Comparison of ENCODE assay signal across 13 mouse cellular contexts in the genomic region with DNA sequence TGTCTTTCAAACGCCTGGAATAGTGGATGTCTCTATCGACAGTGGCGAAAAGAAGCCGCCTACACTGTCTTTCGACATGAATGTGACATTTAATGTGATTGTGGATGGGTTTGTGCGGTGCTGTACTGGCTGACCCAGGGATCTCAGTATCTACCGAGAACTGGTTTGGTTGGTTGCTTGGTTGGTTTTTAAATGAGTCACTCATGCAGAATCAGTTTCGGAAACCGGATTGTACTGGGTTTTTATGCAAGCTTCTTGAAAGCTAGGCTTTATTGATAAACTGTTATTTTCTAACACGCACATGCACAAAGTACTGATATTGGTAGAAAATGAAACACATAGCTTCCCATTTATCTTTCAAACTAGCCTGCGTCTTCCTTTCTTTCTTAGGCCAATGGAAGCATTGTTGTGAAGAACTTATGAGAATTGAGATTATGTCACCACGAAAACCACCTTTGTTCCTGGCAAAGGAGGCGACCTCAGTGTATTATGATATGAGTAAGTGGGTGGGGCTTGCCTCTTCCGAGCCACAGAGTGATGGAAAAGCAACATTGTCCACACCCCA.
A peak's percentile ranks its signal among the peaks of the same experiment; 100 is the strongest.
DNase-seq lines count a peak whose midpoint lies in the region; ATAC-seq and TF ChIP-seq lines count a peak whose summit lies in the region.
"Had no signal": no experiment of that assay in that cellular context is flagged by ENCODE, and none has a peak within 500 bp of the region (broad histone marks: within the 10 kb centered on the region; RNA-seq: fewer than 3 reads in every experiment).

No protein-coding gene starts in this region.

- peak overlapping the region; percentile 31 for H3K4me2 ChIP-seq in midbrain, embryonic 14.5 days (ENCODE audit: low read length)
- H3K4me2 ChIP-seq in liver, postnatal 0 days (ENCODE audit: low read depth, low read length): no peak overlapping the region
- H3K4me2 ChIP-seq: liver, embryonic 15.5 days had no signal

- no peak for TF ChIP-seq CTCF in kidney, adult 2 months (conservative IDR thresholded peaks at IDR 0.05; ENCODE audit: insufficient read depth, insufficient read length, low read depth, low read length)
- TF ChIP-seq CTCF in liver, postnatal 0 days (IDR thresholded peaks at IDR 0.05; ENCODE audit: low read depth): no peak

- peak; percentile 33 for DNase-seq in kidney, adult 2 months
- DNase-seq in kidney, postnatal 14 days: no peak
- DNase-seq in NIH3T3 (ENCODE audit: low read depth): peak; percentile 20
- no peak for DNase-seq in hindbrain, embryonic 10.5 days (ENCODE audit: low spot score)
- DNase-seq in midbrain, embryonic 14.5 days: peak; percentile 57
- DNase-seq in thymus, postnatal 25 days: no peak
- DNase-seq in liver, postnatal 0 days: no peak
- DNase-seq in neural tube, embryonic 10.5 days (ENCODE audit: extremely low spot score, low spot score): no peak
- DNase-seq: adrenal gland, postnatal 14 days; embryo, embryonic 11 days; heart, postnatal 14 days; right cerebral cortex, adult 18-20 months had no signal

- WGBS in kidney, adult 2 months: 71% methylated on average over 14 of the region's 14 CpGs
- WGBS in hindbrain, embryonic 10.5 days: 71% methylated on average over 14 of the region's 14 CpGs
- 36% methylated on average over 14 of the region's 14 CpGs for WGBS in midbrain, embryonic 14.5 days
- 75% methylated on average over 14 of the region's 14 CpGs for WGBS in liver, postnatal 0 days (ENCODE audit: insufficient replicate concordance)

- no peak overlapping the region for H3K27ac ChIP-seq in kidney, adult 2 months (ENCODE audit: insufficient read depth, low read depth, low read length)
- peak overlapping the region; percentile 77 for H3K27ac ChIP-seq in hindbrain, embryonic 10.5 days
- peak overlapping the region; percentile 65 for H3K27ac ChIP-seq in midbrain, embryonic 14.5 days (replicated peaks; ENCODE audit: low read depth, low read length)
- no peak overlapping the region for H3K27ac ChIP-seq in liver, postnatal 0 days (ENCODE audit: low read depth)
- H3K27ac ChIP-seq: liver, embryonic 15.5 days had no signal

- TF ChIP-seq EP300 in liver, postnatal 0 days (IDR thresholded peaks at IDR 0.05; ENCODE audit: low read depth): no peak

- peaks cover 5% of the 10 kb centered on the region; the same call in 1 of the 2 replicates for H3K9me3 ChIP-seq in hindbrain, embryonic 10.5 days
- no peaks in the 10 kb centered on the region for H3K9me3 ChIP-seq in midbrain, embryonic 14.5 days (ENCODE audit: control insufficient read depth, low read length)
- no peaks in the 10 kb centered on the region for H3K9me3 ChIP-seq in liver, postnatal 0 days (ENCODE audit: low read length)
- H3K9me3 ChIP-seq: liver, embryonic 15.5 days had no signal

- H3K4me1 ChIP-seq in kidney, adult 2 months (ENCODE audit: control insufficient read depth, insufficient read depth, low read length): no peaks in the 10 kb centered on the region
- peaks cover 30% of the 10 kb centered on the region for H3K4me1 ChIP-seq in hindbrain, embryonic 10.5 days (replicated peaks)
- H3K4me1 ChIP-seq in midbrain, embryonic 14.5 days (ENCODE audit: control insufficient read depth, insufficient read depth, low read length): peaks cover 16% of the 10 kb centered on the region; the same call in 1 of the 2 replicates
- H3K4me1 ChIP-seq in liver, postnatal 0 days (ENCODE audit: insufficient read depth): no peaks in the 10 kb centered on the region
- H3K4me1 ChIP-seq: liver, embryonic 15.5 days had no signal

- H3K9ac ChIP-seq in midbrain, embryonic 14.5 days (replicated peaks; ENCODE audit: low read length): 0 out of 2 replicates have a peak overlapping the region, but pooled peaks have one; percentile 13
- H3K9ac ChIP-seq in liver, postnatal 0 days (replicated peaks): no peak overlapping the region
- H3K9ac ChIP-seq: liver, embryonic 15.5 days had no signal

- no peak overlapping the region for H3K4me3 ChIP-seq in kidney, adult 2 months (ENCODE audit: insufficient read depth, low read depth, low read length)
- no peak overlapping the region for H3K4me3 ChIP-seq in hindbrain, embryonic 10.5 days
- no peak overlapping the region for H3K4me3 ChIP-seq in midbrain, embryonic 14.5 days (replicated peaks; ENCODE audit: low read depth, low read length)
- H3K4me3 ChIP-seq in liver, postnatal 0 days (ENCODE audit: low read depth, low read length): no peak overlapping the region
- H3K4me3 ChIP-seq: liver, embryonic 15.5 days had no signal

- ATAC-seq in midbrain, embryonic 14.5 days (ENCODE audit: low FRiP score, low TSS enrichment): peak; percentile 58; the same call in 1 of the 2 replicates
- no peak for ATAC-seq in liver, postnatal 0 days

- no peaks in the 10 kb centered on the region for H3K27me3 ChIP-seq in kidney, adult 2 months (replicated peaks; ENCODE audit: control insufficient read depth, insufficient read depth, low read length)
- H3K27me3 ChIP-seq in hindbrain, embryonic 10.5 days (ENCODE audit: insufficient read depth, poor library complexity, severe bottlenecking): no peaks in the 10 kb centered on the region
- no peaks in the 10 kb centered on the region for H3K27me3 ChIP-seq in midbrain, embryonic 14.5 days (ENCODE audit: control insufficient read depth, insufficient read depth, low read length)
- H3K27me3 ChIP-seq in liver, postnatal 0 days (ENCODE audit: insufficient read depth, low read length): no peaks in the 10 kb centered on the region
- H3K27me3 ChIP-seq: liver, embryonic 15.5 days had no signal

- TF ChIP-seq POLR2A in kidney, adult 2 months (IDR thresholded peaks at IDR 0.05; ENCODE audit: low read depth, low read length): no peak

- no peaks in the 10 kb centered on the region for H3K36me3 ChIP-seq in kidney, adult 2 months (ENCODE audit: control insufficient read depth, insufficient read depth, low read length)
- peaks cover 50% of the 10 kb centered on the region for H3K36me3 ChIP-seq in hindbrain, embryonic 10.5 days
- no peaks in the 10 kb centered on the region for H3K36me3 ChIP-seq in midbrain, embryonic 14.5 days (ENCODE audit: control insufficient read depth, insufficient read depth, low read length)
- H3K36me3 ChIP-seq in liver, postnatal 0 days (replicated peaks; ENCODE audit: insufficient read depth, low read length): no peaks in the 10 kb centered on the region
- H3K36me3 ChIP-seq: liver, embryonic 15.5 days had no signal

Comparison
In these comparisons a context has a peak if more than half of its experiments do, and no peak if none do; other contexts are left out.
1. DNase-seq: peak in kidney, adult 2 months (single experiment), NIH3T3 (single experiment) and midbrain, embryonic 14.5 days (single experiment); none in kidney, postnatal 14 days (single experiment), hindbrain, embryonic 10.5 days (single experiment), thymus, postnatal 25 days (single experiment), liver, postnatal 0 days (single experiment) and neural tube, embryonic 10.5 days (single experiment).
2. H3K27ac ChIP-seq: peak in hindbrain, embryonic 10.5 days (single experiment) and midbrain, embryonic 14.5 days (single experiment); none in kidney, adult 2 months (single experiment) and liver, postnatal 0 days (single experiment).